Mouse (Mus musculus) spleen, adult 2 months (tissue): ENCODE results near the gene Ica1l.

Experiments used
- CTCF ChIP-seq: fragments of 200-500 bp; IDR thresholded peaks from 2 replicates; pipeline ENCODE4 v1.5.1; 2011; ENCODE audit warnings: mild to moderate bottlenecking, inconsistent platforms; ENCODE audit not compliant: insufficient read depth, insufficient read length, insufficient replicate concordance; ENCODE audit errors: extremely low read depth
- POLR2A ChIP-seq: fragments of 200-500 bp; IDR thresholded peaks from 2 replicates; pipeline ENCODE4 v1.6.1; 2011; ENCODE audit warnings: low read depth, low read length, inconsistent platforms

DNA sequence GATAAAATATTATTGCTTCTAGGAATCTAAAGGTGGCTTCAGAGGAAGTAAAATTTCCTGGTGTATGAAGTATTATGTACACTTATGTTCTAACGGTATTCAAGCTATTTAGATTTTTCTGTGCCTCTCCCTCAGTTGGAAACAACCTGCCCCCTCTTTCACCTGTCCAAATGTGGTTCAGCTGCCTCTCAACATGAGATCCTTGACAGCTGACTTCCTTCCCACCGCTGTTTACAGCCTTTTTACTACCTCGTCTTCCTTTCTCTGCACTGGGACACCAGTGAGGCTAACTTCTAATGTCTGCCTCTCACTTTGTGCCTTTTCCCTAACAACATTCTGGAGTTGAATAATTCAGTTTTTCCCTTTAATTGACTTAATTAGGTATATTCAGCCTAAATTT, 32.6 kb upstream of the Ica1l start:
- no peak for TF ChIP-seq CTCF
- no peak for TF ChIP-seq POLR2A
